Mouse (Mus musculus) gonadal fat pad, adult 2 months (tissue): ENCODE results near the gene Pex6. TPM values are rescaled to one million over a fixed set of nuclear protein-coding genes. Genes with fewer than 3 reads are reported as not detected.

Source experiments
- DNase-seq: peaks from one replicate; pipeline ENCODE4 v3.0.0-alpha.2; 2012; ENCODE audit warnings: low read depth
- polyA plus RNA-seq: library from polyadenylated mRNA; depleted of rRNA; stranded (reverse); fragments of >200 nt; gene quantifications from 2 replicates; pipeline ENCODE4 v1.2.3, GENCODE M21; 2012; rRNA removed

The Pex6 gene
- polyA plus RNA-seq, 1 experiment = 39.0 TPM

DNA sequence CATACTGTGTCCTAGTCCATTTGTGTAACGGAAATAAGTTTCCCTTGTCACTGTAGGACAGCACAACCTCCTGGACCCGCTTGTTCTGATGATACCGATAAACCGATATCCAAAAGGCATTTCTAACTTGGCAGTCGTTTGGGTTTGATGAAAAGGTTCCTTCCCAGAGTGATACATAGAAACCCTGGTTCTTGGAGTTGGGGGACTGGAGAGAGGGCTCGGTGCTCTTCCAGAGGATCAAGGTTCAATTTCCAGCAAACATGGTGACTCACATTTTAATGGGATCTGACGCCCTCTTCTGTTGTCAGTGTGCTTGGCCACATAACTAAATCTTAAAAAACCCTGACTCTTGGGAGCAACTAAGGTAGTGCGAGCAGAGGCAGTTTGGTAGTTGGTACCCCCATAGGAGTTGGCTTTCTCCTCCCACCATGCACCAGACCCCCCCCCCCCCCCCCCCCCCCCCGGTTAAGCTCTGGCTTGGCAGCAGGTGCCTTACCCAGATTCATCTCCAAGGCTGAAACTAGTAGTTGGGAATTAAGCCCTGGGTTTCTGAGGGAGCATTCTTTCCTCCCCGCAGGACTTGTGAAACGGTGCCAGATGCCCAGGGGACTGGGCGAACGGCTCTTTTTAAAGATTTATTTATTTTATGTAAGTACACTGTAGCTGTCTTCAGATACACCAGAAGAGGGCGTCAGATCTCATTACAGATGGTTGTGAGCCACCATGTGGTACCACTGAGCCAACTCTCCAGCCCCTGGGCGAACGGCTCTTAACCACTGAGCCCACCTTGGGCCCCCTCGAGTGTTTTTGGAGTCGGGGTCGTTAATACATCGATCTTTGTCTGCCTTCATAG lies 62.2 kb downstream of the Pex6 start:
- no peak for DNase-seq

DNA sequence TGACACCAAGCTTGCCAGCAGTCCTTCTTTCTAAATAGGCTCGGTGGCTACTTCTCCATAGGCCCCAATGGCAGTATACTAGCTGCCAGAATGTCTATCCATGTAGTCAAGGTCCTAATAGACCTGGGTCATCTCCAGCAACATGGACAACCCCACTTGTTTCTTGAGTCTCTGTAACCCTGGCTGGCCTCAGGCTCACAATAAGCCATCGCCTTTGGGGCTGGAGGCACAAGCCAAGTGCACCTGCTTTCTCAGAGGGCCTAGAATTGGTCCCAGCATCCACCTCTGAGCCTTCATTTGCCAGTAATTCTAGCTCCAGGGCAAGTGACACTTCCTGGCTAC lies 62.8 kb downstream of the Pex6 start:
- no peak for DNase-seq

DNA sequence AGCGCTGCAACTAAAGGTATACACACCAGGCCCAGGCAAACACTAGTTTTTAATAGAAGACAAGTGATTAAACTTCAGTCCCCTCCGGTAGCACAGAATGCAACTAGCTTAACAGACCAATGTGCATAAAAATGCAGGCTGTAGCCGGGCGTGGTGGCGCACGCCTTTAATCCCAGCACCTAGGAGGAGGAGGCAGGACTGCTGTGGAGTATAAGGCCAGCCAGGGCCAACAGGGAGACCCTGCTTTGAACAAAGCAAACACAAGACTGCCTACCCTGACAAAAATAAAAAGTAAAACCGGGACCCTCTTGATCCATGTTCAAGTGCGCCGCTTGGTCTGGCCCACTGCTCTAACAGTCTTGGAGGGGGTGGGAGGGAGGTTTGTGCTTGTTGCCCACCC lies 63.8 kb downstream of the Pex6 start:
- no peak for DNase-seq

Other genes starting within 250 kb of the Pex6 start
- 0.43 and 0.56 TPM in 2 replicates for gene Ttbk1, start 223.8 kb upstream of the Pex6 start, polyA plus RNA-seq
- gene Dnph1, start 214.8 kb upstream of the Pex6 start, polyA plus RNA-seq = 1.4 and 3.4 TPM in 2 replicates
- 29.7 and 30.8 TPM in 2 replicates for gene Cul9, start 165.1 kb upstream of the Pex6 start, polyA plus RNA-seq
- 96.7 and 114 TPM in 2 replicates for gene Srf, start 155.3 kb upstream of the Pex6 start, polyA plus RNA-seq
- gene Ptk7, start 82.0 kb upstream of the Pex6 start, polyA plus RNA-seq = 15.7 and 22.4 TPM in 2 replicates
- gene Klc4, start 65.4 kb upstream of the Pex6 start, polyA plus RNA-seq = 20.2 and 20.7 TPM in 2 replicates
- 60.3 and 67.8 TPM in 2 replicates for gene Mrpl2, start 65.2 kb upstream of the Pex6 start, polyA plus RNA-seq
- gene Cul7, start 61.1 kb upstream of the Pex6 start, polyA plus RNA-seq = 42.4 and 51.2 TPM in 2 replicates
- 32.6 and 33.5 TPM in 2 replicates for gene Rrp36, start 37.1 kb upstream of the Pex6 start, polyA plus RNA-seq
- gene Mea1, start 32.7 kb upstream of the Pex6 start, polyA plus RNA-seq = 82.6 and 97.0 TPM in 2 replicates
- gene Klhdc3, start 30.5 kb upstream of the Pex6 start, polyA plus RNA-seq = 82.4 and 83.9 TPM in 2 replicates
- gene Ppp2r5d, start 6.4 kb upstream of the Pex6 start, polyA plus RNA-seq = 44.3 and 44.5 TPM in 2 replicates
- gene Gnmt, start 17.7 kb downstream of the Pex6 start, polyA plus RNA-seq = 12.3 and 16.7 TPM in 2 replicates
- gene Cnpy3, start 40.8 kb downstream of the Pex6 start, polyA plus RNA-seq = 59.9 and 60.0 TPM in 2 replicates
- not detected in 2 replicates for gene Ptcra, start 52.2 kb downstream of the Pex6 start, polyA plus RNA-seq
- gene 2310039H08Rik, start 61.2 kb downstream of the Pex6 start, polyA plus RNA-seq = 177 and 185 TPM in 2 replicates
- 21.7 and 27.0 TPM in 2 replicates for gene Rpl7l1, start 71.2 kb downstream of the Pex6 start, polyA plus RNA-seq
- gene Bicral, start 147.0 kb downstream of the Pex6 start, polyA plus RNA-seq = 7.5 and 18.0 TPM in 2 replicates
- 25.3 and 29.6 TPM in 2 replicates for gene Tbcc, start 179.2 kb downstream of the Pex6 start, polyA plus RNA-seq
- gene Prph2, start 199.0 kb downstream of the Pex6 start, polyA plus RNA-seq = not detected in 2 replicates